Mouse (Mus musculus) thymus, postnatal 10 days (tissue): Measurements from ENCODE around the gene Ccnb1.
"Not testable (repeated sequence)": the region's sequence is repeated elsewhere in the genome, so short reads cannot be mapped to it uniquely, and the experiment has no call there.

Source experiments
- DNase-seq, 2 experiments: peaks; one replicate each; pipeline ENCODE4 v3.0.0; 2021; ENCODE audit warnings: low spot score in 2 of 2

Gene Ccnb1

GRCm38 (mm10) chr13:100774704-100775103, 11.7 kb downstream of the Ccnb1 start:
- no peak for DNase-seq

DNA sequence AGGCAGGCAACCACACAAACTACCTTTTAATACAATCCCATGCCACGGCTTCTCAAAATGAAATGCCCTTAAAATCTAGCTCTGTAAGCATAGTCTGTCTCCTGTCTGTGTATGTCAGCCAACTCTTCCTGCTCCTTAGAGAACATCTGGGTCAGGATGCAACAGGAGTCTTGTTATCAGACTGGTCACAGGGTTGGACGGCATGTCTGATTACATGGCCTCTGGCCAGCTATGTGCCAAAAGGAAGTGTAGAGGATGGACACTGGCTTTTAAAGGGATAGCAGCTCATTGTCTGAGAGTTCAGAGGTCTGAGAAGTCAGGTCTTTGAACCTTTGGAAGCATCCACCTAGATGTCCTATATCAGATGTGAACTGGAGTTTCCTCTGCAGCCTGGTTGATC, 31.0 kb downstream of the Ccnb1 start:
- DNase-seq = no peak

DNA sequence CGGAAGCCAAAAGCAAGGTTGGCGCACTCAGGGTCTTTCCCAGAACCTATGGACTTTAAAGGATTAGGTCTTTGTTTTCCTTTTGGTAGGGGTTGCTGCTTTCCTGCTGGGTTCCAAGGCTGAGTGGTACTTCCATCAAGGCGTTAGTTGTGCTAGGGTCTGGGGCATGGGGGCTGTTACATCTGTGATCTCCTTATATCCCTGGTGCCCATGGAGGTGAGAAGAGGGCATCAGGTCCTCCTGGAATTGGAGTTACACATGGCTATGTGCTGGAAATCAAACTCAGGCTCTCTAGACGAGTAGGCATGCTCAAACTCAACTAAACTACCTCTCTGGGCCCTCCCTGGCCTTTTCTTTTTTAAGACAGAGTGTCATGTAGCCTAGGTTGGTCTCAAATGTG, 32.2 kb downstream of the Ccnb1 start:
- no peak for DNase-seq

GRCm38 (mm10) chr13:100753011-100753410, 33.4 kb downstream of the Ccnb1 start:
- no peak for DNase-seq

GRCm38 (mm10) chr13:100752529-100752928, 33.8 kb downstream of the Ccnb1 start:
- no peak for DNase-seq

DNA sequence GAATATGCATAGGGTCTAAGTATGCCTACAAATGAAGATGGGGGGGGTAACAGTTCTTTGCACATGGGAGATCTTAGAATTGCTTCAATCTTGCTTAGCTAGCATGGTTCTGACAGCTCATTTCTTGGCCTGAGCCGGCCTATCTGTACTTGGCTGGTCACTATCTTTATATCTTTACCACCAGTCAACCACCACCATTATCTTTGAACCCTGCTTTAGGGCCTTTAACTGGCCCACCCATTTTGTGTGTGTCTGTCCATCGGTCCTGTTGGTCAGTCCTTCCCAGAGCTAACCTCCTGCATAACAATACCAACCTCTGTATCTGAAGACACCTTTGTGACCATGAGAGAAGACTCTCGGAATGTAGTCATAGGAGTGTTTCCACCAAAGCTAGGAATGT, 35.0 kb downstream of the Ccnb1 start:
- DNase-seq = no peak

DNA sequence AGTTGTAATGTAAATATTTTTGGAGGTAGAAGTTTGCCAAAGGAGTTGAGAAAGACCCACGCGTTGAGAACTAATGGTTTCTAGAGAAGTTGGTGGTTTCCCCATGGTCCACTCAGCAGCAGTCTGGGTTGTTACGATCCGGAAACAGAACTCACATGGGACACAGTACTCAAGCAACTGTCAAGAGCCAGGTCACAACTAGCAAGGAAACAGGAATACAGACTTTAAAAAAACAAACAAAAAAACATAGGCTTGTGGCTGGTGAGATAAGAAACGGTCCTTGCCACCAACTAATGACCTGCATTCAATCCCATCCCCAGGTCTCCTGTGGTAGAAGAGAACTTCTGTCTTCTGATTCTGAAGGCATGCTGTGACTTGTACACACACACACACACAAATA, 35.6 kb downstream of the Ccnb1 start:
- DNase-seq = no peak

GRCm38 (mm10) chr13:100748638-100749037, 37.7 kb downstream of the Ccnb1 start:
- no peak for DNase-seq

GRCm38 (mm10) chr13:100746090-100746489, 40.3 kb downstream of the Ccnb1 start:
- no peak for DNase-seq

- DNase-seq = peak; percentile 89
Observed at GRCm38 (mm10) chr13:100744036-100744744, 42.2 kb downstream of the Ccnb1 start, which contains the start of gene Mrps36. Gene Mrps36, minus strand, starts transcription at chr13:100744659.

DNA sequence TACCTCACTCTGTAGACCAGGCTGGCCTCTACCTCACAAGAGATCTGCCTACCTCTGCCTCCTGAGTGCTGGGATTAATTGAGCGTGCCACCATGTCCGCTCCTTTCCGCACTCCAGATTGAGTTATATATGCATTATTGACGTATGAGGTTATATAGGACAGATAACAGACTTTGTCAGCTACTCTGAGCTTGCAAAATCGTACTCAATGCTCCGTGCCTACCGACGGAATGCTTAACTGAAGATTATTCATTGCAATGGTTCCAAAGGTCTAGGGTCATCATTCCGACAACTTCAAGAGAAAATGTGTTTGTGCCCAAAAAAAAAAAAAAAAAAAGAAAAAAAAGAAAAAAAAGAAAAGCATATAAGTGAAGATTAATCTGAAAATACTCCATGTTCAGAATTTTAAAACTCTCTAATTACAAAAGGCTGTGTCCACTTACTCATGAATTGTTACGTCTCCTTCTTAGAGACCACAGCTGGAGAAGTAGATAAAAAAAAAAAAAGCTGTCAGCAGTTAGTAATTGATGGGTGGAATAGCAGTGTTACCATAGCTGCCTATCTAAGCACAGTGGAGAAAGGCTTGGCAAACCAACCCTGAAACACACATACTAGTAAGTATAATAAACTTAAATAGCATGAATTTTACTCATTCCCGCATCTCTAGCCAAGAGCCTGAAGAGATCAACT, 42.9 kb downstream of the Ccnb1 start:
- DNase-seq = no peak

DNA sequence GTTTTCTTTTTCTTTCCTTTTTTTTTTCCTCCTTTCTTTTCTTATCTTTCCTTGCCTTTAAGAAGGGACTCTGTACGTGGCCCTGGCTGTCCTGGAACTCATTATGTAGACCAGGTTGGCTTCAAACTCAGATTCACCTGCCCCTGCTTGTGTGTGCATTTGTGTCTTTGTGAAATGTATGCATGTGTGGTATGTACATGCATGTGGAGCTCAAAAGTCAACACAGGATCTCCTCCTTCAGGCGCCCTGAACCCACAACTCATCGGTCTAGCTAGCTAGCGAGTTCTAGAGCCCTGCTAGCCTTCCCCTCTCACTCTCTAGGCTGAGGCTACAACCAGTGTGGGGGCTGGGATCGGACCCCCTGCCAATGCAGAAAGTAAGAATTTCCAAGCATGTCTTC, 43.5 kb downstream of the Ccnb1 start:
- DNase-seq = no peak

- no peak for DNase-seq
Observed at GRCm38 (mm10) chr13:100732756-100733155, 53.6 kb downstream of the Ccnb1 start.

GRCm38 (mm10) chr13:100731462-100732046, 54.8 kb downstream of the Ccnb1 start:
- not testable (repeated sequence) for DNase-seq

GRCm38 (mm10) chr13:100730861-100731176, 55.6 kb downstream of the Ccnb1 start, which contains the start of gene Cdk7:
Gene Cdk7, minus strand, starts transcription at chr13:100730939.
- peak; percentile 81 to 86 for DNase-seq

- DNase-seq = no peak
Observed at GRCm38 (mm10) chr13:100730153-100730860, 56.1 kb downstream of the Ccnb1 start.
